Mouse (Mus musculus) right cerebral cortex, postnatal 10 days (tissue): ENCODE measurements around the gene Dock1.

Experiments used
- DNase-seq, 2 experiments: peaks; one replicate each; pipeline ENCODE4 v3.0.0; 2021; ENCODE audit warnings: low spot score in 2 of 2

Dock1 gene

DNA sequence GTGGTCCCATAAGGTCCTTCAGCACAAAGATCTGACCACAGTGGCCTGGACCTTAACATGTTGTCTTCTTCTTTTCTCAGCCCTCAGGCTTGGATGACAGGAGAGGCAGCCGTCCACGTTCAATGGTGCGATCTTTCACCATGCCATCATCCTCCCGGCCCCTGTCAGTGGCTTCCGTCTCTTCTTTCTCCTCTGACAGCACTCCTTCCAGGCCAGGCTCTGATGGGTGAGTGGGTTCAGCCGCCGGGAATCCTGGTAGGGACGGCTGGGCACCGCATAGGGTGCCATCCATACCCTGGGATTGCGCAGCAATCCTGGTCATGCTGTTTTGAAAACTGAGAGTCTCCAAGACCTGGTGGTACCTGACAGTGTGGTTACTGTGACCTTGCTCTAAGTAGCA, 487.9 kb downstream of the Dock1 start:
- no peak for DNase-seq

DNA sequence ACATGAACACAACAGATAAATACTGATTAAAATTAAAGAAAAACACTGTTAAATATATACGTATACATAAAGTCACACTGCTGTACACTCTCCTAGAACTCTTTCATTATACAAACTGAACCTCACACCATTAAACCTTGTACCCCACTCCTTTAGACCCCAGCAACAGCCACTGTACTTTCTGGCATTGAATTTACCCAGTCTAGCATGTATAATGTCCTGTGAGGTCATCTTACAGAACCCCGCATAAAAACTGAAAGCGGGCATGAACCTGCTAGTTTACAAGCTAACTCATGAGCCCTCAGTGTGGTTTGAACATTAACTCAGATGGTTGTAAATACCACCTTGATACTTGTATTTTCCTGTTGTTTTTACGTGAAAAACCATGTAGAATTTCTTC, 489.2 kb downstream of the Dock1 start:
- DNase-seq = no peak

DNA sequence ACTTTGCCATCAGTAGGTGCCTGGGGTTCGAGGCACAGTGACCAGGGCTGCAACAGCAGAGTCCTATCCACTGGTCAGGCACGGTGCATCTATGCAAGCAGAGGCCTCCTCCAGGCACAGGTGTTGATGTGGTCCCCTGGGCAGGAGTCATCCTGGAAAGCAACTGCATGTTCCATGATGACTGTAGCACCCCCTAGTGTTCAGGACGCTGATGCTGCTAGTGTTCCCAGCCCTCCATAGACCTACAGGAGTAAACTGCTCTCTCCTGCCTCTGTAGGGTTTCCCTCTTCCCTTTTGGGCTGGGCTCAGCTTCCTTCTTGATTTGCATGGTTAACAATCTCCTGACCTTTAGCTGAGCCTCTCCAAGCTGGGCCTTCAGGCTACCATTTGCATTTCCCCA, 494.7 kb downstream of the Dock1 start:
- DNase-seq = peak; percentile 42 to 69

DNA sequence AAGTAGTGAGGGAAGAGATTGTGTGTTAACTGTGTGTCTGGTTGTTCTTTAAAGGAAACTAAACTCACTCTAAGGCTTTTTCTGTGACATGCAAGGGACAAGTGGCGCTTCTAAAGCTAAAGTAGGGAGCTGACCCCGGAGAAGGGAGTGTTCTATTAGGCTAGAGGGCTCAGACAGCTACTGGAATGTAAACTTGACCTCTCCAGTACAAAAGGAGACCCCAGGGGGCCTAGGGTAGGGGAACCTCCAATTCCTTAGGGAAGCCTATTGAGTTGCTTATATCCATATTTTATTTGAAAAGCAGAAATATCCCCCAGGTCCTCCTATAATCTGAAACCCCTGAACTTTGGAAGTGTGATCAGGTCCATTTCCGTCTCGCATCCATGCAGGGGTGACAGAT, 499.5 kb downstream of the Dock1 start:
- DNase-seq = no peak

DNA sequence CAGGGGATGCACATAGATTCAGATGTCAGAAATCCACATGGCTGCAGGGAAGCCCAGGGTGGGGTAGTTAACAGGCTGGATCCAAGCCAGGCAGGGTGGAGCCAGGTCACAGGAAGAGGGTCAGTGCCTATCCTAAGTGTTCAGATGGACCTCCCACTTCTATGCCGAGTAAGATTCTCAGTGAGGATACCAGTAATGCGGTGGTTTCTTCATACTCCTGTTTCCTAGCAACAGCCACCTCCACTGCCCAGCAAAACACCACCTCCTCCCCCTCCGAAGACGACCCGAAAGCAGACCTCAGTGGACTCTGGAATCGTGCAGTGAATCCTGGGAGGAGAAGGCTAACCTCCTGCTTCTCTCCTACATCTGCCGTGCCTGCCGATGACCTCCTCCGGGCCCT, 501.8 kb downstream of the Dock1 start:
- peak; percentile 25 to 36 for DNase-seq

DNA sequence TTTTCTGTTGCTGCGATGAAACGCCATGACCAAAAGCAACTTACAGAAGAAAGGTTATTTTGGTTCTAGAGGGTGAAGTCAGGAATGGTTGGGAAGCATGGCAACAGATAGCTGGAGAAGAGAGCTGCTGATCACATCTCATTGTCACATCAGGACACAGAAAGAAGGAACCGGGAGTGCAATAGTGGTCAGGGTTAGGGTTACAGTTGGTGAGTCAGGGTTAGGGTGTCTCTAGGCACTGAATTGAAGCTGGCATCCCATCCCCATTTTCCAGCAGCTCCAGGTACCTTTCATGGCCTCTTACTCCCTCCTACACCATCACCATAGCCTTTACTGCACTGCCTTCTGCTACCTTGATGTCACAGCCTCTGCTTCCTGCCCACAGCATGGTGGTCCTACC, 523.7 kb downstream of the Dock1 start:
- no peak for DNase-seq

DNA sequence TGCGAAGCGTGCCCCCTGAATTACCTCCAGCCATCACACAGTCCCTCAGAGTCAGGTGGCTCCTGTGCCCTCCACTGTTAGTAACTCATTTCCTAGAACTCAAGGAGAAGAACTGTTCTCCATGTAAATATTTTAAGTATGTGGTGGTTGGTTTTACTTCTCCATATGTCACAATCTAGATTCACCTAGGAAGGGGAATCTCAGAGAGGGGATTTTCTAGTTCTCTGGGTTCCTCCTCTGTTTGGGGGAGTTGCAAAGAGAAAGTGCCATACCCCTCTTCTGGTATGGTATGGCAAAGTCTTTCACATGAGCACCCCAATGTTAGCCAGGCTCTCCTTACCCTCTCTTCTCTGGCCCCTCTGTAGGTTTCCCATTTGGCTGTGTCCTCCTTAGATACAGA, 525.2 kb downstream of the Dock1 start:
- DNase-seq = no peak

DNA sequence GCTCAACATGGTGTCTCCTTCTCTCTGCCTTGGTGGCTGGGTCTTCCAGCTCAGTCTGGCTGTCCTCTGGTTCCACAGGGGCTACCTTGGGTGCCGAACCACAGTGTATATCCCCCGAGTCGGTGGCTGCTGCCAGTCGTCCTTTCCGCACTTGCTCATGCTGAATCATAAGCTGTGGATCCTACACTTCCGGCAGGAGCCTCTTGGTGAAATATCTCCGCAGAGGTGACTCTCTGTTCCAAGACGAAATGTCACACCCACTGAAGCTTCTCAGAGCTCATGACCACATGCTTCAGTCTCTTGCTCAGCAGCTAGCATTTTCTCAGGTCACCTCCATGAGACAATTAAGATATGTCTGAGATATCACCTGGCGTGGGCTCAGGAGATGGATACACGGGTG, 526.4 kb downstream of the Dock1 start:
- DNase-seq = no peak

DNA sequence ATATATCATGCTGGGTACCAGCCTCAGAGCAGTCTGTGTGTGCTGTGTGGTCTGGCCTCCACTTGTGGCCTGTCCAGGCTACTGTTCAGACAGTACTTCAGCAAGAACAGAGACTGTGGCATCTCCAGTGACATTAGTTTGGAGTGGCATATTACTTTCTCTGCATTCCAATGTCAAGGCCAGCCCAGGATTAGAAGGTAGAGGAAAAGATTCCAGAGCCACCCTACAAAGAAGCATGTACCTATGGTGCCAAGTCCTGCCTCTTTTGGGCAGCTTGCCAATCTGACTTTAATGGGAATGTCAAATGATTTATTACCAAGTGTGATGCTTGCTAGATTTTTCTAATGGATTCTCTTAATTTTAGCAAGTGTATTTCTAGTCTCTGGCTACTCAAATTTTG, 533.5 kb downstream of the Dock1 start:
- no peak for DNase-seq

DNA sequence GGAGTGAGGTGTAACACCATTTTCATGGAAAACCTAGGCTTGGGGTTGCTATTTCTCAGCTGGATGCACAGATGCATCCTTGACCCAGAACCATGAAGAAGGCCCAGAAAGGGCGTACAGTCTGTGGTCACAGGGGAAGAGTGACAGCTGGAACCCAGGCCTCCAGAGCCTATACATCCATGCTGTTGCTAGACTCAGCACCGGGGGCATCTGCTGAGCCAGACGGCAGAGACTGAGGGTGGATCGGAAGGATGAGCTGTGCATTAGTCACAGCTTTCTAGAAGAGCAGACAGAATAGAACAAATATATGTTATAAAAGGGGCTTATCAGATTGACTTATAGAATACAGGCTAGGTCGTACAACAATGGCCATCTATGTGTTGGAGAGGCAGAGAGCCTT, 534.7 kb downstream of the Dock1 start:
- peak; percentile 52 to 58 for DNase-seq

DNA sequence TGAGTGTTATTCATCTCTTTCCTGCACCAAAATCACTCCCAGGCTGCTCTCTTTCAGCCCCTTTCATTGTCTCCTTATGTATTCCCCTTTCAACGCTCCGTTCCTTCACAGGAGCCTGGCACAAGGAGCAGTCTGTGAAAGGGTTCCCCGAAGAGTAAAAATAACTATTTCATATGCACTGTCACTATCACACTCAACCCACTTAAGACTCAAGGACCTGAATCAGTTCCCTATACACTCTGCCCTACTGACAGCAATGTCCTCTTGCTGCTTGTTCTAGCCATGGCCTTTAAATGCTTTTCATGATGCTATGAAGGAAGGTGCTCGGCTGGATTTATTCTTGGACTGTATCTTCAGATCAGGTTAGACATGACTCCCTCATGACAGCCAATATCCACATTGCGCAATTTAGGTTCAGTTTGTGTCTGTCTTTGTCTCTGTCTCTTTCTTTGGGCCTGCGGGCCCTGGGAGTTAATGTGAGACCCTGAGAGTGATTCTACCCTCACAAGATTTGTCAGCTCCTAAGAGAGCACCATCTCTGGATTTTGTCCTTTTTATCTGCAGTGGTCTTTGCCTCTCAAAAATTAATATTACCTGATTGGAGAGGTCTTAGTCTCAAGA, 538.6 kb downstream of the Dock1 start:
- DNase-seq = no peak

DNA sequence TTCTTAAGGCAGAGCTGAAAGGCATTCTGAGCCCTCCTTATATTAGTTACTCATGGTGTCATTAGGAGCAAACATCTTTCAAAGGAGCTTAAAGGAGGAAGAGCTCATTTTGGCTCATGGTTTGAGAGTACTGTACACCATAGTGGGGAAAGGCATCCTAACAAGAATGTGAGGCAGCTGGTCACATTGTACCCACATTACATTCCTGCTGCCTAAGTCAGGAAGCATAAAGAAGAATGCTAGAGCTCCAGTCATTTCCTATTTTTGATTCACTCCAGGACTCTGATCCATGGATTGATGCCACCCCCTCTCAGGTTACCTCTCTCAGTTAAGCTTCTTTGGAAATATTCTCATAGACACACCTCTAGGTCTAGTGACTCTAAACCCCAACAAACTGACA, 539.8 kb downstream of the Dock1 start:
- DNase-seq = no peak

DNA sequence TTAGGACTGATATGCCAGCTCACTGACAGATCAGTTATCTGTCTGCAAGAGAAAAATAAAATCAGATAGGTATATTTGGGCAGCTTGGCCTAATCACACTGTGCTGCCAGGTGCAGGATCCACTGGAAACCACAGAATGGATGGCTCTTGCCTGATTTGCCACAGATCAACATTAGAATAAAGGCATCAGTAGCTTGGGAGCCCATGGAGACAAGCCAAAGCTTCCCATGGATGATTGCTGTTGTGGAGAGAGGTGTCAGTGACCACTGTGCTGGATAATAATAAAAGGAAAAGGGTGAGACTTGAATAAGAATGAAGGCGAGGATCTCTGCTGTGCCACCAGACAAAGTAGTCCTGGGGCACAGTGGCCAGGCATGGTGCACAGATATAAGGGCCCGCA, 540.4 kb downstream of the Dock1 start:
- DNase-seq = no peak

DNA sequence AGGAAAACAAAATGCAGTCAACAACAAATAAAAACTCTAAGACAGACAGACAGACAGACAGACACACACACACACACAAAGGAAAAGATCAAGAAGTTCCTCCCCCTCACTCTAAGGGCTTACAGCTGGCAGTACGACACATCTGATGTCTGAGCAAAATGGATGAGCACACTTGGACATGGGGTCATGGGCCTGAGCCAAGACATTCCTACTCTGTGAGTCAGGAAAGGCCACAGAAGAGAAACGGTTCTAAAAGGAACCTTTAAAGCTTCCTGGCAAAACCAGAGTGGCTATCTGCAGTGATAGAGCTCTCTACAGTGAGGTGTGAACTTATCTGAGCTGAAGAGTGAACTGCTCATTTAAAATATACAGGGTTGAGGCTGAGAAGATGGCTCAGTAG, 542.1 kb downstream of the Dock1 start:
- no peak for DNase-seq

DNA sequence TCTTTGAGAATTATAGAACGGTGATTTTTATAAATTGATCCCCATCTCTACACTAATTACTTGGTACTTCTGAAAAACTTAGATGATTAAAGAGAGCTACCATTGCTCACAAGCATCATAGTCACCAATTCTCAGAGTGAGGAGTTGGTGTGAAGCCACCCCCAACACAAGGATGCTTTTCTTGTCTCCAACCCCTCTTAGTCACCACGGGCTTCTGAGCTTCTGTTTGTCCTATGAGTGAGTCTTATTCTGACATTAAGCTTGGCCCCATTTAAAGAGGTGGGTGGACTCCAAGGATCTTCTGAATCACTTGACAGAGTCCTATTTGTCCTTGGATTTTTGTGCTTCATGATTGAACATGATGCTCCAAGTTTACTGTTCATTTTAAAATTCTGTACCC, 551.0 kb downstream of the Dock1 start:
- DNase-seq = no peak
